Mouse (Mus musculus): ENCODE results near the gene Tekt5.

The Tekt5 gene

DNA sequence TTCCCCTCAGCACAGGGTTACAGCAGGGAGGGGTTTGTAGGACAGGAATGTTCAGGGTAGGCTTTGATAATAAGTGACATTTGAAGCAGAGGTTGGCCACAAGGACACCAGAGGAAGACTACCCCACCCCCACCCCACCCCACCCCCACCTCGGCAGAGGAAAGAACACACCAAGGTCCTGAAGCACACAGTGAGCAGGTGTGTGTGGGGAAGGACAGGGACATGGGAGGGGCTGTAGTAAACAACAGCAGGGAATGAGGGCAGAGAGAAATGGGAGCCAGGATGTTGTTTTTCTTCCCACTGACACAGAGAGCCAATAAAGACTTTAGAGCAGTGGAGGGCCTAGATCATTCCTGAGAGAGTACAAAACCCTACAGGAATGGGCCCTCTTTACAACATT is 18.0 kb downstream of the Tekt5 start:
- no peak for DNase-seq

DNA sequence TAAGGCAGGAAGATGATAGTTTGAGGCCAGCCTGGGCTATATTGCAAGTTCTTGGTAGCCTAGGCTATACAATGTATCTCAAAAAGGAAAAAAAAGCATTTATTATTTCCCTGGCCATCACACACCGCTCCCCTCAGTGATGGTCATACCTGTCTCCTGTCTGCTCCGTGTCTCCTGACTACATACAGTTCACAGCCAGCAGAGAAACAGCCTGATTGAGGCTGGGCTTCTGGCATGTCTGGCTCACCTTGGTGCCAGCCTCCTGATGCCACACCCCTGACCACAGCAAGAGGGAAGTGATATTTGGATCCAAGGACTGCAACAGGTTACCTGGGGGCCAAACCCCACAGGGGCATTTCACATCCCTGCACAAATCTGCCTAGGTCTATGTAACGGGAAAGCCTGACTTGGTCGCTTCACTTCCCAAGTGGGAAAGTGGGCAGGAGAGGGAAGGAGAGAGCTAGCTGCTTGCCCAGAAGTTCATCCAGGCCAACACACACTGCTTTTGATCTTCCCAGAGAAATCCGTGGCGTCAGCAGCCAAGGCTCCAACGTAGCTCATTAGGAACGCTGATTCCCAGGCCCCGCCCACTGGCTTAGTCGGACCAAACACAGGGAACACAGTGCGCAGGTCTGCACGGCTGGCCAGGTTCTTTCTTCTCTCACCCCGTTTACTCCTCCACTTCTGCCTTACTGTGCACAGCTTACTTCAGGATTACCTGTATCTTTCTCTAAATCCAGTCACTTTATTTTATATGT is 20.9 kb downstream of the Tekt5 start:
- DNase-seq, result peak; percentile 37

DNA sequence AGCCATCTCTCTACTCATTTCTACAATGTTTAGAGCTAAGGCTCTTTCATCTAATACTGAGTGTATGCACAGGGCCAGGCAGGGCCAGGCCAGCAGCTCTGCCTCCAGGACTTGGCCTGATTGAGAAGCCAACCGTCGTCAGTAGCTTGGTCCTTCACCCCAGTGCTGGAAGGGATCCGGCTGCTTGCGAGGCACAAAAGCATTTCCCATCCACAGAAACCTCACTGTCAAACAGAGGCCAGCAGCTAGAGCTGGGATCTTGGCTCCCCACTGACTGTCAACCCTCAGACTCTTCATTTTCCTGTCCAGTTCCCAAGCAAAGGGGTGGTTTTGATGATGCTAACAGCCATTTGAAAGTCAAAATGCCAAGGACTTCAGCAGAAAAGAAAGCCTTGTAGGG is 22.9 kb downstream of the Tekt5 start:
- DNase-seq, result no peak

DNA sequence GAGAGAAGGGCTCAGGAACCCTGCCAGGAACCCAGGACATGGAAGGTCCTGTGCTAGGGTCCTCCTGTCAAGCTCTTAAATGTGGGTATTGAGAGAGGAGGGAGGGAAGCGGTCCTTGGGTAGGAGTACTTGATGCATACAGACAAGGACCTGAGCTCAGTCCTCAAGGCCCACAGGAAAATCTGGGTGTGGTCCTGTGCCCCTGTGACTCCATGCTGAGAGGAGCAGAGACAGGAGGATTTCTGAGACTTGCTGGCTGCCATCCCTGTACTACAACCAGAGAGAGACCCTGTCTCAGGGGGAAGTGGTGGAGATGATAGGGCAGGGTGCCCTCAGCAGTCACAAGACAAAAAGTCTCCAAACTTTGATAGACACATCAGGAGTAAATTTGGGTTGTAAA is 25.3 kb downstream of the Tekt5 start:
- DNase-seq, result no peak

DNA sequence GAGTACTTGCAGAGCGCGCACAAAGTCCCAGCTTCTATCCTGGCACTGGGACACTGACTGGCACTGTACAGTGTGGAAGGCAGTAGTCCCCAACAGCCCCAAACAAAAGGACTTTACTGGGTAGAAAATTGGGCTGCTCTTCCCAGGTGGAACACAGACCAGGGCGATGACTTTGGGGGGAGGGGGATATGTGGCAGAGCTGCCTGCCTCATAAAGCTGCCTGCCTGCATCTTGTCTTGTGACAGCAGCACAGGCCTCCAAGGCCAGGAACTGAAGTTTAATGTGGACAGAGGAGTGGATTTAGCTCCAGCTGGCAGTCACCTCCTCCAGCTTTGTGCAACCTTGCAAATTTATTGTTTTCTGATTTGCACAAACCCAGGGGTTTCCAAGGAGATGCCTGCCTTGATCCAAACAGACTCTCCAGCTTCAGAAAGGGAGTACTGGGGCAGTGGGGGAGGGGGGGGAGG is 25.8 kb downstream of the Tekt5 start:
- peak; percentile 43 for DNase-seq

- DNase-seq, result peak; percentile 31
Observed at GRCm38 (mm10) chr16:10366240-10367217, 28.8 kb downstream of the Tekt5 start.

DNA sequence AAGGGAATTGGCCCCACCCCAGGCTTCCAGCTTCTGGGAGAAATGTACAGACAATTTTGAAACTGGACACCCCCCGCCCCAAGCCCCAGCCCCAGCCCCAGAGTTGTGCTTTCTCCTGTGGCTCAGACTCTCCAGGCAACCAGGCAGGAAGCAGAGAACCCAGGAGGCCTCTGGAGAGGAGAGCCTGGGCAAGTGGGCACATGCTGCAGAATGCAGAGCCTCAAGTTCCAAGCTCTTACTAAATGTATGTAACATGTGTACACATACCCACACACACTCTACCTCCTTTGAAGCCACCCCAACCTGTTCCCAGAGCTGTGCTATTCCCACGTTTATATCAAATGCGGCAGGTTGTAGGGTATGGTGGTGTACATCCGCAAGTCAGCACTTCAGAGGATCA is 29.5 kb downstream of the Tekt5 start:
- DNase-seq, result no peak

GRCm38 (mm10) chr16:10363061-10363460 is 32.2 kb downstream of the Tekt5 start:
- no peak for DNase-seq

DNA sequence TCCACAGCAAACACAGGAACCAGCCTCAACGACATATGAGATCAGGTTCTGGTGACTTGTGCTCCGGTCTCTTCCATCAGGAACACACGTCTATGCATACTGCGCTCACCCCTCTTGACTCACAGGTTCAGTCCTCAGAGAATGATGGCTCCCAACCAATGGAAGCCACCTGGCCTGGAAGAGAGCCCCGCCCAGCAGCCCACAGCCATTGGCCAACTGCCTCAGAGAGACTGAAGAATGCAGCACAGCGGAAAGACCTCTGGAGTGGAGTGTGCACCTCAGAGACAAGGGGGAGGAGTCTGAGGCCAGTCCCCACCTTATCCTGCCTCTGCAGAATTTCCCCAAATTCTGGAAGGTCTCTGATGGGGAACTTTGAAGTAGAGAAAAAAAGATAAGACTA is 36.0 kb downstream of the Tekt5 start:
- no peak for DNase-seq

DNA sequence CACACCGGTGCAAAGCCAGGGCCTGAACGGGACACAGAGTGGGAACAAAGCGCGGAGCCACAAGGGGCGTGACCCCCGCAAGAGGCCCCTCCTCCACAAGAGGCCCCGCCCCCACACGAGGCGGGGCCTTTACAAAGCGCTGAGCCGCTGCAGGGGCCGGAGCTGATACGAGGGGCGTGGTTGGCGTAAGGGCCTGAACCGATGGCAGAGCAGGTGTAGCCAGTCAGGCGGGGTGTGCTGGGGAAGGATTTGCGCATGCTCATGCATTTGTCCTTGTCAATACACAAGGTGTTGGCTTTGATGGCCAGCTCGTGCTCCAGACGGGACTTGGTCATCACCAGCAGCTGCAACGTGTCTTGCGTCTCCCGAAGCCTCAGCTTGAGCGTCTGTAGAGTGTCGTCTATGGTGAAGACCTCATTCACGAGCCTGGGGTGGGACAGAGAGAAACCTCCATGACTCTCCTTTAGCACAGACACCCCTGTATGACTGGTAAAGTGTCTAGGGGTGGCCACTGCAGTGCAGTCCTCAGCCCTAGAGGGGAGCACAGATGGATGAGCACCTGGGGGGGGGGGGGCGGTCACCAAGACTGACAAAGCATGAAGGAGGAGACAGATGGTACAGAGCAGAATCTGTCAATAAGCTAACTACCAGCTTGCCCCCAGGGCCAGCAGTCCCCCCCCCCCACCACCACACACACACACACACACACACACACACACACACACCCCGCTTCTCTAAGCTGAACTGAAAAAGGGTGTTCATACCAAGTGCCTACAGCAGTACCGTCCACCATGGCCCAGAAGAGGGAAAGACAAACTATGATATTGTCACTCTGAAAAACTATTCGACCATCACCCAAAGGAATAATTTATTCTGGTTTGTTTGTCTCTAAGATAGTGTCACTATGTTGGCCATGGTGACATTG is 37.0 kb downstream of the Tekt5 start:
- no peak for DNase-seq

DNA sequence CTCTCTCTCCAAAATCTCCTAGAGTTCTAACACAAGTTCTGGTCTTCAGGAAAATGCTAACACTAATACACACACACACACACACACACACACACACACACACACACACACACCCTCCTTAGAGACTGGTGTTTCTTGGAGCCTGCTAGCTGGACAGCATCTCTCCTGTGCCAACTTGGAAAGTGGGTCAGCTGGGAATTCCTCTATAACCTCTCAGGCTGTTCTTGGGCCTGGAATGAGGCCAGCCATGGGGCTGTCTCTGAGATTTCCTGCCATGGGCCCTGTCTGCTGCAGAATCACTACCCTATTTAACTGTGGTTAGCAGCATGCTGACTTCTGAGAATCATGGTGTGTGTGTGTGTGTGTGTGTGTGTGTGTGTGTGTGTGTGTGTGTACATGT is 40.3 kb downstream of the Tekt5 start:
- DNase-seq, result peak; percentile 72

- no peak for DNase-seq
Observed at GRCm38 (mm10) chr16:10351050-10351636, 44.1 kb downstream of the Tekt5 start.

DNA sequence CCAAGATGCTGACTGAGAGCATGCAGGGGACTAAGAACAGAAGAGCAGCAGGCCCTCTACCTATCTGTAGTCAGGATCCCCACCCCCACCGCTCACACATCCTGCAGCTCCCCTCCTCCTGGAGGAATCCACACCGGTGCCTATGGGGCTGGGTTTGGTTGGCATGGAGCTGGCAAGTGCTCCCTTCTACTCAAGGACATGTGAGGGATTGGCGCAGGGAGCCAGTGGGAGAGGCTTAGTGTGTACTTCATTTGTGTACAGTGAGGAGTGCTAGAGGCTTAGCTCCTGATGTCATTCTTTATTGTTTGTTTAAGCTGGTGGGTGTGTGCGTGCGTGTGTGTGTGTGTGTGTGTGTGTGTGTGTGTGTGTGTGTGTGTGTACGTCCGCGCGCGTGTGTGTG is 45.4 kb downstream of the Tekt5 start:
- DNase-seq, result no peak

DNA sequence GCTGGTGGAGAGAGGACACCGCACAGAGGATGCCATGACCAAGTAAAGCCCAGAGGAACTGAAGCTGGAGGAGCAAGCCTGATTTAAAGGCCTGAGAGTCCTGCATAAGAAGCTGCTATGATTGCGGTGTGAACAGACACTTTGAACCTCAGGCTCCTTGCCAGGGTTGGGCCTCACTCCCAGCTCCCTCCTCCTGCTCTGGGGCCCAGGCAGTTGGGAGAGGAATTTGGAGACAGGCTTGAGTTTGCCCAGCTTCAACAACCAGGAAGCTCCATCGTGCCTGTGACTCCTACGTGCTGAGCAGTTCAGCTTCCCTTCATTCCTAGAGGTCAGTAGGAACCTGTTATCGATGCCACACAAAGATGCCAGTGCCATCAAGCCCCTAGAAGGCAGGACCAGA is 45.9 kb downstream of the Tekt5 start:
- no peak for DNase-seq

DNA sequence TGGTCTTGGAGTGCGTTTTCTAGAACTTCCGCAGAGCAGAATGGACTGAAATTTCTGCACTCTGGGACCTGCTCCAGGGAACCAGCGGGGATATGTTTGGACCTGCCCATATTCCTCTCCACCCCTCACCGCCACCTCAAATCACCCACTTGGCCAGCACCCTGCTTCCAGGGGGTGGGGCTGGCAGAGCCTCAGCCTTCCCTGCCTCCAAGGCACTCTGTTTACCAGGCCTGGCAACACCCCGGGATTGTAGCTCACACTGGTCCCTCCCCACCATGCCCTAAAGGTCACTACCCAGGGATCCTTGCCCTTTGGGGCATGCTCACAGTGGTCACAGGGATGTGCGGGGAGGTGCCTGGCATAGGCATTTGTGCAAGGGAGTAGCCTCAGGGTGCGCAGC is 47.7 kb downstream of the Tekt5 start:
- no peak for DNase-seq

GRCm38 (mm10) chr16:10341110-10341509 is 54.2 kb downstream of the Tekt5 start:
- no peak for DNase-seq

DNA sequence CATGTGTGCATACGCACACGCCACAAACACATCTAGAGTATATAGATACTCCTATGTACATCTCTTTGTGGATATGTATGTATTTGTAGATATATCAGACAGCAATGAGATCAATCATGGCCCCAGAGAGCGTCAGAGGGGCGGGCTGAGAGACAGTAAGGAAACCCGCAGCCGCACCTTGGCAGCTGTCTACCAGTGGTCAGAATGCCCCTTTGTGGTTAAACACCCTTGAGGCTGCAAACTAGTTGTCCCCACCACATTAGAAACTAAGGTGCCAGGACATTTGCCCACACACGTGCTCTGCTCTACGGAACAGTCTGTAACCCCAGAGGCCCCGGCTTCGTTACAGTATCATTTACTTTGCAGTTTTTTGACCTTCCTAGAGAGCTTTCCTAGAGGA is 55.4 kb downstream of the Tekt5 start:
- no peak for DNase-seq

DNA sequence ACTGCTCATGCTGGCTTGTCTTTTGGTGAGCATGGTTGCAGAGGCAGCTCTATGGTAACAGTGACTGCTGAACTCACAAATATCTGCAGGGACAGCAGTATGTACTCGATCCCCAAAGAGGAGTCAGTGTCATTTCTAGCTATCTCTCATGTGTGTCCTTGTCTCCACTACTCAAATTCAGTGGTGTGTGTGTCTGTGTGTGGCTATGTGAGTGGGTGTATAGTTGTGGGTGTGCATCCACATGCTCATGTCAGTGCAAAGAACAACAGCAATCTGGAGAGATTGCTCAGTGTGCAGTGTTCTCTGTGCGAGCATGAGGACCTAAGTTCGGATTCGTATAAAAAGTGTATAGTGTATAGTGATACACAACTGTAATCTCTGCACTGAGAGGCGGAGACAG is 56.7 kb downstream of the Tekt5 start:
- peak; percentile 85 for DNase-seq

- peak; percentile 51 for DNase-seq
Observed at GRCm38 (mm10) chr16:10337422-10338197, 57.7 kb downstream of the Tekt5 start.

DNA sequence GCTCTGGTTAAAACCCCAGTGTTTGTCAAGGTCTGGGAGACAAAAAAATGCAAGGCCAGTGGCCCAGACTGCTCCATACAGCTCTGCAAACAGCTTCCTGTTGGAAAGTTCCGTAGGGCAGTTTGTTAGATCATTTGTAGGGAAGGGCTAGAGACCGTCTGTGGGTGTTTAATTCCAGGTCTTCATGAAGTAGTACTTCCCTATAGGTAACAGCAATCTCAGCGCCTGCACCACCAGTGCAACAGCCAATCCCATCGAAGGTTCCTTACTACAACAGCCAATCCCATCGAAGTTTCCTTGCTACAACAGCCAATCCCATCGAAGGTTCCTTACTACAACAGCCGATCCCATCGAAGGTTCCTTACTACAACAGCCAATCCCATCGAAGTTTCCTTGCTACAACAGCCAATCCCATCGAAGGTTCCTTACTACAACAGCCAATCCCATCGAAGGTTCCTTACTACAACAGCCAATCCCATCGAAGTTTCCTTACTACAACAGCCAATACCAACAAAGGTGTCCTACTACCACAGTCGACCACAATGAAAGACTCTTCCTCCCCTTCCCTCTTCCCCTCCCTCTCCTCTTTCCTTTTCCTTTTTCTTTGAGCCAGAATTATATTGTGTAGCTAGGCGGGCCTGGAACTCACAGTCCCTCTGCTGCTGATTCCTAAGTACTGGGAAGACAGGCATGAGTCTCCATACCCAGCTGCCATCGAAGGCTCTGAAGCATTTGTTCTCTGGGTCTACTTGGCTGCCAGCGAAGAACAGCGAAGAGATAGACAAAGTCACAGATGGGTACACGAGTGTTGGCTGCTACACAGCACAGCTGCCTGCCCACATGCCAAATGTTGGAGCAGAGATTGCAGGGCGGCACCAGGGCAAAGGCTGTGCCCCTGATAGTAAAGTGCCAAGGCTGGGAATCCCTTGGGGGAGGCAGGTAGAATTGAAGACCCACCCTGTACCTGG is 58.6 kb downstream of the Tekt5 start:
- DNase-seq, result peak; percentile 61
